Mouse (Mus musculus): ENCODE data around the gene Tenm2.

Tenm2 gene

GRCm38 (mm10) chr11:36074015-36074567, 1161.7 kb downstream of the Tenm2 start:
- no peak for DNase-seq (ENCODE audit: extremely low read depth, low read depth, low spot score)

GRCm38 (mm10) chr11:36073074-36073818, 1162.5 kb downstream of the Tenm2 start:
- DNase-seq (ENCODE audit: extremely low read depth, low read depth, low spot score) = peak; percentile 21

- no peak for DNase-seq (ENCODE audit: extremely low read depth, low read depth, low spot score)
Observed at GRCm38 (mm10) chr11:36072646-36073045, 1163.1 kb downstream of the Tenm2 start.

- no peak for DNase-seq (ENCODE audit: extremely low read depth, low read depth, low spot score)
Observed at GRCm38 (mm10) chr11:36072038-36072437, 1163.7 kb downstream of the Tenm2 start.

GRCm38 (mm10) chr11:36059325-36059843, 1176.4 kb downstream of the Tenm2 start:
- no peak for DNase-seq (ENCODE audit: extremely low read depth, low read depth, low spot score)

- no peak for DNase-seq (ENCODE audit: extremely low read depth, low read depth, low spot score)
Observed at GRCm38 (mm10) chr11:36056525-36056924, 1179.2 kb downstream of the Tenm2 start.

- no peak for DNase-seq (ENCODE audit: extremely low read depth, low read depth, low spot score)
Observed at GRCm38 (mm10) chr11:36054323-36054722, 1181.4 kb downstream of the Tenm2 start.

GRCm38 (mm10) chr11:36053457-36053856, 1182.3 kb downstream of the Tenm2 start:
- no peak for DNase-seq (ENCODE audit: extremely low read depth, low read depth, low spot score)

GRCm38 (mm10) chr11:36052598-36052997, 1183.2 kb downstream of the Tenm2 start:
- peak; percentile 98 for DNase-seq (ENCODE audit: extremely low read depth, low read depth, low spot score)

- peak; percentile 80 for DNase-seq (ENCODE audit: extremely low read depth, low read depth, low spot score)
Observed at GRCm38 (mm10) chr11:36052091-36052490, 1183.7 kb downstream of the Tenm2 start.

GRCm38 (mm10) chr11:36049547-36049946, 1186.2 kb downstream of the Tenm2 start:
- DNase-seq (ENCODE audit: extremely low read depth, low read depth, low spot score) = no peak

- no peak for DNase-seq (ENCODE audit: extremely low read depth, low read depth, low spot score)
Observed at GRCm38 (mm10) chr11:36045681-36046276, 1190.0 kb downstream of the Tenm2 start.

- DNase-seq (ENCODE audit: extremely low read depth, low read depth, low spot score) = no peak
Observed at GRCm38 (mm10) chr11:36041411-36041810, 1194.4 kb downstream of the Tenm2 start.

- DNase-seq (ENCODE audit: extremely low read depth, low read depth, low spot score) = no peak
Observed at GRCm38 (mm10) chr11:36040508-36041233, 1195.1 kb downstream of the Tenm2 start.

- no peak for DNase-seq (ENCODE audit: extremely low read depth, low read depth, low spot score)
Observed at GRCm38 (mm10) chr11:36039825-36040224, 1195.9 kb downstream of the Tenm2 start.

- DNase-seq (ENCODE audit: extremely low read depth, low read depth, low spot score) = no peak
Observed at GRCm38 (mm10) chr11:36038386-36038785, 1197.4 kb downstream of the Tenm2 start.

- peak; percentile 78 for DNase-seq (ENCODE audit: extremely low read depth, low read depth, low spot score)
Observed at GRCm38 (mm10) chr11:36037311-36037710, 1198.5 kb downstream of the Tenm2 start.

GRCm38 (mm10) chr11:36036061-36036695, 1199.6 kb downstream of the Tenm2 start:
- peak; percentile 96 for DNase-seq (ENCODE audit: extremely low read depth, low read depth, low spot score)

GRCm38 (mm10) chr11:36031751-36032150, 1204.0 kb downstream of the Tenm2 start:
- DNase-seq (ENCODE audit: extremely low read depth, low read depth, low spot score) = no peak

GRCm38 (mm10) chr11:36020009-36020408, 1215.8 kb downstream of the Tenm2 start:
- DNase-seq (ENCODE audit: extremely low read depth, low read depth, low spot score) = no peak

GRCm38 (mm10) chr11:36013179-36013578, 1222.6 kb downstream of the Tenm2 start:
- no peak for DNase-seq (ENCODE audit: extremely low read depth, low read depth, low spot score)

Data from fat pad, adult 2 months (tissue).